Mouse (Mus musculus): Measurements from ENCODE around the gene Sema4a.

DNA sequence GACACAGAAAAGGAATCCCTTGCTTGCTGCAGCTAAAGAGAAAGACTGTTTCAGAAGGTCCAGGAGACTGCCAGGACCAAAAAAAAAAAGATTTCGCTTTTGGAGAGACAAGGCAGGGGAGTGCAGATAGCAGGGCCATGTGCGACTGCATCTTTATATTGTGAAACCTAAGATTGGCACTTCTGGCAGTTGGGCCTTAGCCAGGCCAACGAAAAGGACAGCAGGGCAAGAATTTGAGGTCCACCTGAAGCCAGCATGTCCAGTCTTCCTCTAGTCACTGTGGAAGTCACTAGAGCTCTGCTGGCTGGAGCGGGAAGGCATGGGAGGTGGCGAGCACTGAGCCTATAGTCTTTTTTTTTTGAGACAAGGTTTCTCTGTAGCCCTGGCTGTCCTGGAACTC is 52.0 kb downstream of the Sema4a start:
- no peak for TF ChIP-seq CTCF (IDR thresholded peaks at IDR 0.05; ENCODE audit: low read depth)
- TF ChIP-seq EP300 (IDR thresholded peaks at IDR 0.05; ENCODE audit: low read depth): no peak

Data from heart, postnatal 0 days (tissue).